In genomic region chr12:104044343-104044742, GRCm38 (mm10) we compare ENCODE assay signal across 40 mouse cellular contexts. TPM values are rescaled to one million over a fixed set of nuclear protein-coding genes. Genes with fewer than 3 reads are reported as not detected.
"Had no signal": no experiment of that assay in that cellular context is flagged by ENCODE, and none has a peak within 500 bp of the region (broad histone marks: within the 10 kb centered on the region; RNA-seq: fewer than 3 reads in every experiment).

Gene Serpina12, minus strand, starts transcription at chr12:104044443.

- H3K9me3 ChIP-seq: heart, embryonic 10.5 days; heart, embryonic 13.5 days; heart, embryonic 15.5 days; hindbrain, embryonic 13.5 days; hindbrain, embryonic 15.5 days; kidney, embryonic 15.5 days; limb, embryonic 13.5 days; limb, embryonic 15.5 days; liver, embryonic 13.5 days had no signal

- H3K27ac ChIP-seq: gastrocnemius, adult 2 months; heart, embryonic 10.5 days; heart, embryonic 13.5 days; heart, embryonic 15.5 days; hindbrain, embryonic 13.5 days; hindbrain, embryonic 15.5 days; hindbrain, postnatal 0 days; kidney, embryonic 15.5 days; kidney, postnatal 0 days; limb, embryonic 13.5 days; limb, embryonic 15.5 days; liver, embryonic 13.5 days had no signal

- H3K4me3 ChIP-seq: gastrocnemius, adult 2 months; heart, embryonic 10.5 days; heart, embryonic 13.5 days; heart, embryonic 15.5 days; hindbrain, embryonic 13.5 days; hindbrain, embryonic 15.5 days; kidney, embryonic 15.5 days; limb, embryonic 13.5 days; limb, embryonic 15.5 days; liver, embryonic 13.5 days had no signal

- H3K4me2 ChIP-seq: heart, embryonic 13.5 days; heart, embryonic 15.5 days; hindbrain, embryonic 13.5 days; hindbrain, embryonic 15.5 days; kidney, embryonic 15.5 days; limb, embryonic 13.5 days; limb, embryonic 15.5 days; liver, embryonic 11.5 days; liver, embryonic 13.5 days had no signal

- ATAC-seq: hindbrain, postnatal 0 days; intestine, embryonic 16.5 days had no signal

- H3K9ac ChIP-seq: heart, embryonic 13.5 days; heart, embryonic 15.5 days; hindbrain, embryonic 13.5 days; hindbrain, embryonic 15.5 days; kidney, embryonic 15.5 days; limb, embryonic 13.5 days; limb, embryonic 15.5 days; liver, embryonic 13.5 days had no signal

- H3K36me3 ChIP-seq: heart, embryonic 10.5 days; heart, embryonic 13.5 days; heart, embryonic 15.5 days; hindbrain, embryonic 13.5 days; hindbrain, embryonic 15.5 days; kidney, embryonic 15.5 days; limb, embryonic 13.5 days; limb, embryonic 15.5 days; liver, embryonic 13.5 days had no signal

- H3K27me3 ChIP-seq: heart, embryonic 15.5 days; hindbrain, embryonic 13.5 days; hindbrain, embryonic 15.5 days; kidney, embryonic 15.5 days; limb, embryonic 13.5 days; limb, embryonic 15.5 days; liver, embryonic 13.5 days had no signal

- DNase-seq: gastrocnemius, adult 2 months; gastrocnemius, postnatal 10 days; gastrocnemius, postnatal 25 days; heart, adult 18-20 months; heart, postnatal 14 days; heart, postnatal 36 days; kidney, adult 11 months; kidney, adult 9 months; kidney, postnatal 14 days; layer of hippocampus, adult 9-11 months; layer of hippocampus, postnatal 36 days; left cerebral cortex, postnatal 4 days; liver, embryonic 13.5 days had no signal

- H3K4me1 ChIP-seq: heart, embryonic 13.5 days; hindbrain, embryonic 13.5 days; hindbrain, embryonic 15.5 days; kidney, embryonic 15.5 days; limb, embryonic 13.5 days; limb, embryonic 15.5 days; liver, embryonic 13.5 days had no signal

RNA-seq across cellular contexts. Expression of gene Serpina12, which starts in this region (rescaled TPM):
- total RNA-seq: gastrocnemius, adult 2 months; gastrocnemius, postnatal 10 days; gastrocnemius, postnatal 25 days; gastrocnemius, postnatal 4 days; heart, adult 8-10 months; heart, postnatal 14 days; heart, postnatal 36 days; hematopoietic stem cell, adult 5-6 weeks; hindbrain, postnatal 0 days; layer of hippocampus, adult 18-20 months; layer of hippocampus, adult 8-10 months; layer of hippocampus, postnatal 14 days; left cerebral cortex, adult 8-10 months; left cerebral cortex, postnatal 10 days; left cerebral cortex, postnatal 25 days; left cerebral cortex, postnatal 4 days had no signal
- polyA plus RNA-seq: frontal cortex, adult 2 months; heart, embryonic 10.5 days; heart, embryonic 15.5 days; heart, postnatal 0 days; hindbrain, embryonic 11.5 days; hindbrain, embryonic 13.5 days; hindbrain, embryonic 15.5 days; hindbrain, postnatal 0 days; intestine, embryonic 14.5 days; intestine, embryonic 16.5 days; kidney, adult 2 months; kidney, embryonic 15.5 days; kidney, postnatal 0 days; limb, embryonic 11.5 days; limb, embryonic 13.5 days; liver, embryonic 11.5 days; liver, embryonic 13.5 days had no signal
